Mouse (Mus musculus) WW6 (cell line): ENCODE results near the gene Rab43.
"Not testable (repeated sequence)": the region's sequence is repeated elsewhere in the genome, so short reads cannot be mapped to it uniquely, and the experiment has no call there.

Experiments used
- DNase-seq: peaks from one replicate; pipeline ENCODE4 v3.0.0-alpha.2; 2013; ENCODE audit warnings: low read depth, low spot score

The Rab43 gene

GRCm38 (mm10) chr6:87786621-87787020 lies 25.3 kb downstream of the Rab43 start:
- no peak for DNase-seq

DNA sequence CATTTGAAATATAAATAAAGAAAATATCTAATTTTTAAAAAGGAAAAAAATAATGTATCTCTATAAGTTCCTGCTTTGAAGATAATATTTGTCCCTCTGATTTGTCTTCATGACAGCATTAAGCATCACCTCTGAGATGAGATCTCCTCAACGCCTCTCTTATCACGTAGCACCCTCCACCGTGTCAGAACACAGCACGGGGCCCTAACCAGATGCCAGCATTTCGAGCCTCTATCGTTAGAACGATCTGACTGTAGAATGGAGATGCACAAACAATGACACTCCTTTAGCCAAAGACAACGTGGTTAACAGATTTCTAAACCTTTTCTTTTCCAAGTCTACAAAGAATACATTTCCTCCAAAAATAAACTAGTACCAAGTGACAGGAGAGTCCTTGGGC lies 27.9 kb downstream of the Rab43 start:
- DNase-seq = no peak

DNA sequence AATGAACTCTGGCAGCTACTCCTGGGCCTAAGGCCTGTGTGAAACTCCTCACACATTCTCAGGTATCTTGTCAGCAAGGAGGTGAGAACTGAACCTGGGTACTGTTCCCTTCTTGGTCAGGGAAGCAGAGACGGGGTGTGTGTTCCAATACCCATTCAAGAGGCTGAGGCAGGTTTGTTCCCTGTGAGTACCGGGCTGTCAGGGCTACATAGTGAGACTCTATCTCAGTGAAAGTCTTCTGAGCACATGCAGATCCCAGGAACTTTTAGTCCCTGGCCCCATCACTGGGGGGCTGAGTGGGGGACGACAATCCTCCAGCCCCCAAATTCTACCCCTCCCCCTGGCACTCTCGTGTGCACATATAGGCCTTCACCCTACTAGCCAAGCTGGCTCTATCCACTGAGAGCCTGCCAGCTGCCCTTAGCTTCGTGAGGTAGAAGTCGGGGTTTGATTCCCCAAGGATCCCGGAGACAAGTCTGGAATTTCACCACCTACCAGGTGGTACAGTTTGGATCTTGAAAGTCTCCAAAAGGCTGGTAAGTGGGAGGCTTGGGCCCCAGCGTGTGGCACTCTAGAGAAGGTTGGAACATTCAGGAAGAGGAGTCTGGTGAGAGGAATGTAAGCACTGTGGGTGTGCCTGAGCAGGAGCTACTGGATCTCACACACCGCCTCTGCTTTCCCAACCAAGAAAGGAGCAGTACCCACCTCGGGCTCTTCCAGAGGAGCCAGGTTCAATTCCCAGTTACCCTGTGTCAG lies 31.2 kb downstream of the Rab43 start:
- no peak for DNase-seq

GRCm38 (mm10) chr6:87779174-87780165 lies 32.5 kb downstream of the Rab43 start:
- DNase-seq = no peak

DNA sequence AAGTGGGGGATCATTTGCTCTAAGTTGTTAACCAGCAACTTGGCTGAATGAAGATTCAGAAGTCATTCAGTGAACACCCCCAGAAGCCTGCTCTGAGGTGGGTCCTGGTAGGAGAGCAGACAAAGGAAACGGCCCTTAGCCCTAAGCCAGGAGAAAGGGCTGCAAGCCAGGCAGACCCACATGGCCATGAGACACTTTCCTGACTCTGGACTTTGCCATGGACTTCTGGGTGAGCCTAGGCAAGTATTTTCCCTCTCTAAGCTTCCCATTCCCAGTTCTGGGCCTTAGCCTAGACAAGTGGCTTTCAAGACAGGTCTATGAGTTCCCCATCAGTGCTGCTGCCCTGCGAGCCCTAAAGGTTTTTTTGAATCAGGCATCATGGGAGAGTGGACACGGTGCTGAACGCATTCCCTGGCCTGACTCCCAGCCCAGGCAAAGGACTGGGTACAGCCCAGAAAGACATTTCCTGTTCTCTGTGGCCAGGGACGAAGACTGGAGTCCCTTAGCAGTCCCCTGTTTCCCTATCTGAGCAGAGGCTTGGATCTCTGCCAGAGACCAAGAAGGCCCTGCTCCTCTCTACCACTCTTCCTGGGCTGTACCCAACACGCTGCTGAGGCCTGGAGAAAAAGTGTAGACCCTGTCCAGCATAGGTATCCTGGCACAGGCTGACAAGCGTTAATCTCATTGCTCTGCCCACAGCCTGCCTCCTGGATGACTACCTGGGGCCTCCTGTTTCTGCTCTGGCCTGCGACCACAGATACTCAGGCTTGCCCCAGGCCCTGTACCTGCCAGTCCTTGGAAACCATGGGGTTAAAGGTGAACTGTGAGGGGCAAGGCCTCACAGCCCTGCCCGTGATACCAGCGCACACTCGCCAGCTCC lies 33.4 kb downstream of the Rab43 start:
- no peak for DNase-seq

- no peak for DNase-seq
Measured at GRCm38 (mm10) chr6:87777842-87778241, 34.1 kb downstream of the Rab43 start, which contains the start of gene Gp9. Gene Gp9 (plus strand): TSS chr6:87778072.

DNA sequence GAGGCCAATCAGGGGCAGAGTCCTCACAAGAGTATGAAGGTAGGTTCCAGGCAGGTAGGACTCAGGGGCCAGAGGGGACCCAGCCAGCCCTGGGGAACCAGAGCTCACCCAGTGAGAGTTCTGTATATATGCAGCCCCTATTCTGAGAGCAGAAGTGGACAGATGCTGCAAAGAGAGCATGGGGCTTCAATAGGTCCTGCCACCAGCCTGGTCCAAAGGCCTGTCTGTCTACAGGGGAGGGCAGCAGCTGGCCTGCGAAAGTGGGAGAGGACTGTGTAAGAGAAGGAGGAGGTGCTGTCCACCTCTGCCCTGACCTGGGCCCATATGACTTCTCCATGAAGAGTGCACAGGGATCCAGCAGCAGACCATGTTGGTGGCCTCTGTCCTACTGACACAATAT lies 35.3 kb downstream of the Rab43 start:
- DNase-seq = no peak

DNA sequence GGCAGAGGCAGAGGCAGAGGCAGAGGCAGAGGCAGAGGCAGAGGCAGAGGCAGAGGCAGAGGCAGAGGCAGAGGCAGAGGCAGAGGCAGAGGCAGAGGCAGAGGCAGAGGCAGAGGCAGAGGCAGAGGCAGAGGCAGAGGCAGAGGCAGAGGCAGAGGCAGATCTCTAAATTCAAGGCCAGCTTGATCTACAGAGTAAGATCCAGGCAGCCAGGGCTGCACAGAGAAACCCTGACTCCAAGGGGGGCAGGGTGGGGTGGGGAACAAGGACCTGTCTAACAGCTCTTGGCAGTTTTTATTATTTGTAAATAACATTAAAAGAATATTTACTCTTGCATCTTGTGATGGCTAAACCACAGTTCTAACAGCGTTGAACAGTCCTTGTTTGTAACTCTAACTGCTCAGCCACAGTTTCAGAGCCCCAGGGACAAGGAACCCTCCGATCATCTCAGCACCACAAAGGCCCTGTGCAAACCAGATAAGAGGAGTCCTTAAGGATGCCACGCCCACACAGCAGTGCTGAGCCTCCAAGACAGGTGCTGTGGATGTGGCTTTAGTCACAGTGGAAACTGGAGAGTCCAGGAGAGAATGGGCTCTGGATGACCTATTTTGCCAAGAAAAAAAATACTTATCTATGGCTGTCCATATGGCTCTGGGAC lies 36.2 kb downstream of the Rab43 start:
- DNase-seq = no peak

GRCm38 (mm10) chr6:87774909-87775308 lies 37.1 kb downstream of the Rab43 start:
- DNase-seq = no peak

DNA sequence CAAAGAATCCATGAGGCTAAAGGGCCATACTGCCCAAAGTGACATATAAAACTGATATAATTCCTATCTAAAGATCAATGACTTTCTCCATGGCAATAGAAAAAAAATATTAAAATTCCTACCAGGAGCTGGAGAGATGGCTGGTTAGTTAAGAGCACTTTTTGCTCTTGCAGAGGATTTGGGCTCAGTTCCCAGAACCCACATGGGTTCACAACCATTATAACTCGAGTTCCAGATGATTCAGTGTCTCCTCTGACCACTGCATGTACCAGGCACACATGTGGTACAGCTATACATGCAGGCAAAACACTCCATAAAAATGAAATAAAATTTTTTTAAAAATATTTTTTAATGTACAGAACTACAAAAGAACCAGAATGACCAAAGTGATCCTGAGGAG lies 37.5 kb downstream of the Rab43 start:
- DNase-seq = no peak

DNA sequence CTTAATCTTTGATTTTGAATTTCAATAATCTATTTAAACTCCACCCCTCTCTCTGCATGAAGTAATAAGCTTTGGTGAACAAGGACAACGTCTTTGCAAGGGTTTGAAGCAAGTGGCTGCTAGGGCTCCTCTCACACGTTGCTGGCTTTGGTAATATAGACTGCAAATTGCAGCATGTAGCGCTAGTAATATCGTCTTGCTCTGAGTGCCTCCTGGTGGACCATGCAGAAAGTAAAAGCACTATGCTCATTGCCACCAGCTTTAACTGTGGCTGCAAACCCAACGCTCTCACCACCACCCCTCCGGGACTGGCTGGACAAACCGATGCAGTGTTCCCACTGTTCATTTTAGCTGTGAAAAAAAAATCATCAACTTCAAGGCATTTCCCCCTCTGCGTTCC lies 41.3 kb downstream of the Rab43 start:
- DNase-seq = no peak

DNA sequence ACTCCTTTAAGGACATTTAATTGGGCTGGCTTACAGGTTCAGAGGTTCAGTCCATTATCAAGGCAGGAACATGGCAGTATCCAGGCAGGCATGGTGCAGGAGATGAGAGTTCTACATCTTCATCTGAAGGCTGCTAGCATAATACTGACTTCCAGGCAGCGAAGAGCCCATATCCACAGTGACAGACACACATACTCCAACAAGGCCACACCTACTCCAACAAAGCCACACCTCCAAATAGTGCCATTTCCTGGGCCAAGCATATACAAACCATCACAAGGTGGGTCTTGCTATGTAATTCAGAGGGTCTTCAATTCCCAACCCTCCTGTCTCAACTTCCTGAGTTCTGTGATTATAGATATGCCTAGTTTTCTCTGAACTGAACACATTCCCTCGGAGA lies 47.7 kb downstream of the Rab43 start:
- not testable (repeated sequence) for DNase-seq

DNA sequence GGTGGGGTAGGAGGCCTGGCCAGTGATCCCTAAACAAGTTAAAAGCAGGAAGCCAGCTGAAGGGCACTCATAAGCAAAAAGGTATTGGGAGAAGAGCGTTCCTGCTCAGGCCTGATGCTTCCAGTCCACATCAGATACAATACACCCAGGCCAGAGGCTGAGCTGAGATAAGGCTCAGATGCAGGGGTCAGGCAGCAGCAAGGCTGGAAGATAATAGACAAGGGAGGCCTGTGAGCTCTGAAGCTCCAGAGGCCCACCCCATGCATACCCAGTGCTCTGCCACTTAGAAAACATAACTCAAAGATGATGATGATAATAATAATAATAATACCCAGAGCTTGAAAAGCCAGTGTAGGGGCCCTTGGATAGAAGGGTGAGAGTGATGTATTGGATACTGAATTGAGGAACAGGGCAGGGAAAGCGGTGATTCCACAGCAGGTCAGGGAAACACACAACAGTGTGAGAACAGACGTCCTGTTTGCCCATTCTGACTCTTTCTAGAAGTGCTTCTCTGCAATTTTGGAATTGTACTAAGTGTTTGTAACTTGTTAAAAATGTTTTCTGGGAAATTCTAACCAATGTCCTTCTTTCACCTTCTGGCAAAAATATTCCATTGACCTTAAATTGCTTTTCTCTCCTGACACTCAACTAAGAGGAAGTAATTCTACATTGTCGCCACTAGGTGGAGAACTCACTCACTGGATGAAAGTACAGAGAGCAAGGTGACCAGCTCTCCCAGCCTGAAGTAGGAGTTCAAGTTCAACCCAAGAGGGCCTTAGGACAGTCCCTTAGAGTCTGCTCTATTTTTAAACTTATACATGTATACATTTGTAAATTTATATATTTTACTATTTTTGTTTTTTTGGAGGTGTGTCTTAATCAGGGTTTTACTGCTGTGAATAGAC lies 48.3 kb downstream of the Rab43 start:
- no peak for DNase-seq

- DNase-seq = no peak
Measured at GRCm38 (mm10) chr6:87762161-87762560, 49.8 kb downstream of the Rab43 start.

GRCm38 (mm10) chr6:87759850-87760249 lies 52.1 kb downstream of the Rab43 start:
- no peak for DNase-seq

DNA sequence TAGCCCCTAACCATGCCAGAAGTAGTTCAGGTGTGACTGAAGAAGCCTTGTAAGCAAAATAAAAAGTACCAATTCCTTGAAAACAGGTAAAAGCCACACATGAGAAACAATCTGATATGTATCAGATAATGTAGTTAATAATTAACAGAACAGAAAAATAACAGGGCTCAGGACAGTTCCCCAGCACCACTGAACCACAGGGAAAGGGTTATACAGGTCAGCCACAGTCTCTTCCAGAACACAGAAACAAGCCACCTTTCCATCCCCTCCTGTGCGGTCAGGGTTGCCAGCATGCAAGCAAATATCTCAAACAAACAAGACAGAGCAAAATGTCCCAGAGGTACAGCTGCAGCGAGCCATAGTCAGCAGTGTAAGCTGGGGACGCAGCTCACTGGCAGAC lies 52.6 kb downstream of the Rab43 start:
- DNase-seq = no peak

GRCm38 (mm10) chr6:87756896-87757295 lies 55.1 kb downstream of the Rab43 start:
- no peak for DNase-seq

DNA sequence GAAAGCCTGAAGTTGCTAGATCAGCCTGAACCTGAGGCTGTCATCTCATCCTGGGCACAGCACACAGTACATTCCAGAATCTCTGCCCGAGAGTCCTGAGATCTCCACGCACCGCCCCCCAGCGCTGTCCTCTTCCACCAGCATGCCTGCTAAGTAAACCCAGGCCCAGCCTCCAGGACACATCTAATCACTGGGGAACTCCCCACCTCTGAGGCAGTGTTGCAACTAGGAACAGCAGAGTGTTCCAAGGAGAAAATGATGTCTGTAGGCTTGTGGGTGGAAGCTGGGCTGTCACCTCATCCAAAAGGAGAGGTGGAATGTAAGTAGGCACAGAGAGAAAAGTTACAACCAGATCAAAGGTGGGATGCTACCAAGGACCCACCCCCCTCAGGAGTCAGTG lies 56.8 kb downstream of the Rab43 start:
- DNase-seq = no peak

DNA sequence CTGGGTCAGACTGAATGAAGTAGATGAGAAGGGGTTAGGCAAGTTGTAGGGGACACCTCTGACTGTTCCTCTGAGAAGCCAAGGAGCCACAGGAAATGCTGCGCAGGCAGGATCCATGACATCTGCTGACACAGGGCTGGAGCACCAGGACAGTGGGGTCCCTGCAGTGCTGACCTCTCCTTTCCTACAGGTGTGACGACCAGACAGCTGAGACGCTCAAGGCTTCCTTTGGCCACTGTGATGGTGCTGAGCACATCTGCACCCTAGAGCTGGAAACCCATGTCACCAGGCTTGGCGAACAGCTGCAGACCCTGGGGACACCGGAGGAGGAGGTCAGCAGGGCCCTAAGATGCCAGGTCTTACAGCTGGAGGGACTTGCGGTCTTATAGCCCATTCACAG lies 60.4 kb downstream of the Rab43 start:
- no peak for DNase-seq
